Mouse (Mus musculus) liver (tissue): Measurements from ENCODE around the gene Hvcn1.
A peak's percentile ranks its signal among the peaks of the same experiment; 100 is the strongest.

Experiments
- DNase-seq: peaks from one replicate; pipeline ENCODE4 v3.0.0-alpha.2; 2020; ENCODE audit warnings: mixed read lengths

The Hvcn1 gene

DNA sequence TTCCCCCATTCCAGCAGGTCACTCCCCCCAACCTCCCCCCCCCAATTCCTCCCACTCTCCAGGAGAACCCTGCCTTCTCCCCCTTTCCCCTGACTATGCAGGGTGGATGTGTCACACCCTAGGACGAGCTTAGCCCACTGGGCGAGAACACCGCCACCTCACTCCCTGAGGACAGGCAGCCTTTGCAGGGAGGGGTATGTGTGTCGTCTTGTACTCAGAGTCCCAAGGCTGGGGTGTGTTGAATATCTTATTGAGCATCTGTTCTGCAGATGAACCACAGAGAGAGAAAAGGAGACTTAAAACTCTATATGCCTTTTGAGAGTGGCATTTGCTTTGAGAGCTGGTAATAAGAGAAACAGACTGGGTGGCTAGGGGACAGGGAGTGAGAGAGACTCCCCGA lies 30.6 kb downstream of the Hvcn1 start:
- no peak for DNase-seq

DNA sequence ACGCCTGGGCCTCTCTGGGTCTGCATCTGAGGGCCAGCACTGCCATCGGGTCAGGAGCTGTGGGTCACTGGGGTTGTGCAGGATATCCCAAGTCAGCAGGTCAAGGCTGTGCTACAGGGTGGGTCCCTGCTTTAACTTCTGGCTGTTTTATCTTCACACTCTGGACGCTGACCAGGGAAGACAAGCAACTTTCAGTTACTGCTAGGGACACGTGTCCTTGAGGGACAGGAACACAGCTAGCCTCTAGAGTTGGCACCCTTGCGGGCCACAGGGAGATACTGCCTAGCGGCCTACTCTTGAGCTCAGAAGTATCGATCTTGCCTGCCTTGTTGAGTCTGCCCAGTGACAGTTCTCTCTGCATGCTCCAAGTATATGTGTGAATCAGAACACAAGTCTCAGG lies 33.0 kb downstream of the Hvcn1 start:
- DNase-seq = no peak

DNA sequence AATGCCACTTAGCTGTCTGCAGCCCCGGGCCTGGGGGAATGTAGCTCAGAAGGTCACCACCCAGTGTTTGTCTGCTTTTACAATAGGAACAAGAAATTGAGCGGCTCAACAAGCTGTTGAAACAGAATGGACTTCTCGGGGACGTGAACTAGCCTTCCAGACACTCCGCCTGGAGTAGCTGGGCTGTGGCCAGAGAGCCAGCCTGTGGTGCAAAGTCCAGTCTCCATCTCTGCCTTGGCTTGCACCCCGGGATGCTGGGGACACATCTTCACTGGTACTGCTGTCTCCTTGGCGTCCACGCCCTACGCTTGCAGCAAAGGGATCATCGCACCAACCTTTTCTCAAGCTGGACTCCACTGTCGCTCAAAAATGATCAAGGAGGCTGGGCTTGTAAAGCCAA lies 33.9 kb downstream of the Hvcn1 start:
- DNase-seq = no peak

DNA sequence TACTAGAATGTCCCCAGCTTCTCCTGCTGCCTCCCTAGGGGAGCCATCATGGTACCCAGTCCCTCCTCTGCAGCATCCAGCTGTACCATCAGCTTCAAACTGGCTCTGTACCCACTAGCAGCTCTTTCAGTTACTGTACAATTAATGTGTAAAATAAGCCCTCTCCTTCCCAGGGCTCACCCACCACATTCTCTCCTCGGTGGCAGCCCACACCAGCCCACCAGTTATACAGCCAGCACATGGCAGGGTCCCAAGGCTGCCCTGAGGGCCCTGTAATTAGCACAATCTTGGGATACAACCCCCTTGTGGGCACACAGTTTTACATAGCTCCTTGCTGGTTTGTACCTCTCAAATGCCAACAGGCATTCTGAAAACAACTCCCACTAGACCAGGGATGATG lies 34.4 kb downstream of the Hvcn1 start:
- no peak for DNase-seq

DNA sequence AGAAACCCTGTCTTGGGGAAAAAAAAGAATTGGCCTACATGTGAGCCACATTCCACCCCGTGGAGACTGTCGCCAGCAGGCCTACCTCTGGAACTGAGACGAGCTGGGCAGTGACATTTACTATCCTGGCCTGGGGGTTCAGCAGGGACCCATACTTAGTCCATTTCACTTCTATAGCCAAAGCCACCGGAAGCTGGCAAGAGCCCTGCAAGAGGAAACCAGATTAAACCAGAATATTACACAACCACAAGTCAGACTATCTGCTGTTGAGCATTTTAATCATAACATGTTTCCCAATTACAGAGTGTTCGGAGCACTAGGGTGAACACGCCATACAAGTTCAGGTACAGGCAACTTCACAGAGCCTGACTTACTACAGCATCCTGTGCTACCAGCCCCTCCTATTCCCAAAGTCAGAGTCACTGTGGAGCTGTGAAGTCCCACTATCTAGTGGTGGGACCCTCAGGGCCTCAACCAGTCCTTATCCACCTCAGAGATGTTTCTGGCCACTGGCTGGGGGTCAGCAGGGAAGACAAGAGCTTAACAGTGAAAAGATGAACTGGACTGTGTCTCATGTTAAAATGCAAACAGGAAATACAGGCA lies 36.0 kb downstream of the Hvcn1 start:
- DNase-seq = no peak

DNA sequence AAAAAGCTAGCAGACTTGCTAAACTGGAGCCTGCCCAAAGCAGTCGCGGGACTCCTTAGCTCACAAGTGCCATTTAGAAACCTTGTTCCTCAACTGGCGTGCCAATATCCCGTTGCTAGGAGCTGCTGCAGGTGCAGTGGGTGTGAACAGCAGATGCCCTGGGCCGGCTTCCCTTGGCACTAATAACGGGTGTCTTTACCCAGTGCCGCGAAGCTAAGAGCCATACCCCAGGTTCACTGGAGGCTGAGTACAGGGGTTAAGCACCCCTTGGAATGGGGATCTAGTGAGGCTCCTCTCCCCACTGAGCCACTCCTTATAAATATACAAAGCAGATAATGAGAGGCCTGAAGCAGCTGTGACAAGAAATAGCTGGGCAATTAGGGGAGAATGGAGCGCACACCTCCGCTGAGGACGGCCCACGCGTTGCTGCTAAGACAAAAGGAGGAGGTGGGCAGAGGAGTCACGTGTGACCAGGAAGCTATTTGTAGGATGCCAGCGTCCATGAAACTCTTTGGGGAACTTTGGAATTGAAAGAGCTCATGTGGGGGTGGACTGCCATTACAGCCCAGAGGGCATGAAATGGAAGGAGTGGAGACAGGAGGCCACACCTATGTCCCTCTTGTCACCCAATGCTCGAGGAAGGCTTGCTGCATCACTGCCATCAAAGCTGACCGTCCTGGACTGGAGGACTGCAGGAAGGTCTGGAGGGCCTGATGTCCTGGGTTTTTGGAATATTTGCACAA lies 37.3 kb downstream of the Hvcn1 start:
- DNase-seq = no peak

DNA sequence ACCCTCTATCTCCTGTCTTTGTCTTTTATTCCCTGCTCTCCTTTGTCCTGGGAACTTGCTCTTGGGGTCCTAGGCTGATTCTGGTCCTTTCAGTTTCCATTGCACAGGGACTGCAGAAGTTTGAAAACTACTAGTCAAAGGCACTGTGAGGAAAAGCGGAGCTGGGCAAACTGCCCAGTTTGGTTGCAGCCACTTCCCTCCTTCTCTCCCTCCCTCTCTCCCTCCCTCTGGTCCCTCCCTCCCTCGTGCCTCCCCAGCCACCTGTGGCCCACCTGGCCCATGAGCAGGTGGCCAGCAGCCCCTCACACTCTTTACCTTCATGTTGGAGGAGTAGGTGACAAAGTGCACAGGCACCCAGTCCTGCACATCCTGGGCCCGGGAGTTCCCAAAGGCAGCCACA lies 38.6 kb downstream of the Hvcn1 start:
- DNase-seq = no peak

DNA sequence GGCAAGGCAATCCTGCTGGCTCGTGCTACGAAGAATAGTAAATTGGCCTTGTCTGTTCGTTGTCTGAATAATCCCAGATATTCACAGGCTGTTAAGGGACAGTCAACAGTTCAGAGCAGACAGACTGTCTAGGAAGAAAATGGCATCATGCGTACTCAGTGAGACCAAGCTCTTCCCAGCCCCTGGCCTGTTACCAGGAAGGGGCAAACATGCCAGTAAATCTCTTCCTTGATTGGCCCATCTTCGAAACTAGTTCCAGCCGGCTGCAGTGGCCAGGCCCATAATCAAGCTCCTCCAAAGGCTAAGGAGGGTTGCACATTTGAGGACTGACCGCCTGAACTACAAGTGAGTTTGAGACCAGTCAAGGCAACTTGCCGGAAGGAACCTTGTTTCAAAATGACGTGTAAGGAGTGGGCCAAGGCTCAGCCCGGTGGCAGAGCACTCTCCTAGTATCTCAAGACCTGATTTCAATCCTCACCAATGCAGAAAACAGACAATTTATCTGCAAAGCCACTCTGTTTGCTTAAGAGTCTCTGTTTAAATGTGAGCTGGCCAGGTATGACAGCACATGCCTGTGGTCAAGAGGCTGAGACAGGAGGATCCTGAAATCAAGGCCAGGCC lies 40.1 kb downstream of the Hvcn1 start:
- DNase-seq = no peak

DNA sequence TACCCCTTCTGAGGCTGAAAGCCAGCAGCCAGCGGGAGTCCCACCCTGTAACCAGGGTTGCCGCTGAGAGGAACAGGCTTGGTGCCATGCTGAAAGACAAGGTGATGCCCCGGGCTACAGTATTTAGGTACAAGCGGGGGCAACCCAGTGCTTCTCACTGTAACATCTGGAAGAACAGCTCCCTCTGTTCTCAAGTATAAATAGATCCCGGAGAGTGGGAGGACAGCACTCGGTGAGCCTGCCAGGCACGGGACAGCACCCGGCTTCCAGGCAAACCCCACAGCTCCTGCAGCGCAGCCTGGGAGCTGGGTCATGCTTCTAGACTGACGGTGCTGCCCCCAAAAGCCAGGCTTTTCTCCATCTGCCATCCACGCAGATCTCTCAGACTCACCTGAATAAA lies 40.9 kb downstream of the Hvcn1 start:
- DNase-seq = no peak

DNA sequence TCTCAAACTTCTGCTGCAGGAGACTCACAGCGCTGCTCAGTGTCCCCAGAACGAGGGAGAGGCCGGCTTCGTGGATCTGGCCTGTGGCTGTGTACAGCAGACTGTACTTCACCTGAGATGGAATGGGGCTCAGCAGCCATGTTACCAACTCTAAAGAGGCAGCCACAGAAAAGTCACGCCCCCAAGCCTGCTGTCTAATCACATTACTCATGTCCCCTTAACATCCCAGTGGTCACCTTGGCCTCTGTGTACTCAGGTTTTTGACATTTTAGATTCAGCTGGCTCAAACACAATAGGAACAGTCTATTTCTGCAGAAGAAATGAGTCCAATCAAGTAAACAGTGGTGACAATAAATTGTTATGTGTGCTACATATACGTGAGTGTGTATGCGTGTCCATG lies 41.3 kb downstream of the Hvcn1 start:
- no peak for DNase-seq

DNA sequence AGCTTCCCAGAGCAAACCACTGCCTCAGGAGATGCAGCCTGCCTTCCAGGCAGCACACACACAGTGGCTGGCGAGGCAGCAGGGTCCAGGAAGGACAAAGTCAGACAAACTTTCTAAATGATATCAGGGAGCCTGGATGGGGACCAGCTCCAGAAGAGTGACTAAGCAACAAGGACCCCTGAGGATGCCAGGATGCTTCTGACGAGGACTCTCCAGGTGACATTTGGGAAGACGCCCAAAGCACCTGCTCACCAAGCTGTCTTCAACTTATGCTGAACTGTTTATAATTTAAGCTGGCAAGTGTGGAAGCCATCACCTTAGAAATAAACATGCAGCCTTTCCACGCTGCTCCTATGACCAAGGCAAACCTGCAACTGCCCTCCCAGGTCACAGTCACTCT lies 42.7 kb downstream of the Hvcn1 start:
- DNase-seq = no peak

DNA sequence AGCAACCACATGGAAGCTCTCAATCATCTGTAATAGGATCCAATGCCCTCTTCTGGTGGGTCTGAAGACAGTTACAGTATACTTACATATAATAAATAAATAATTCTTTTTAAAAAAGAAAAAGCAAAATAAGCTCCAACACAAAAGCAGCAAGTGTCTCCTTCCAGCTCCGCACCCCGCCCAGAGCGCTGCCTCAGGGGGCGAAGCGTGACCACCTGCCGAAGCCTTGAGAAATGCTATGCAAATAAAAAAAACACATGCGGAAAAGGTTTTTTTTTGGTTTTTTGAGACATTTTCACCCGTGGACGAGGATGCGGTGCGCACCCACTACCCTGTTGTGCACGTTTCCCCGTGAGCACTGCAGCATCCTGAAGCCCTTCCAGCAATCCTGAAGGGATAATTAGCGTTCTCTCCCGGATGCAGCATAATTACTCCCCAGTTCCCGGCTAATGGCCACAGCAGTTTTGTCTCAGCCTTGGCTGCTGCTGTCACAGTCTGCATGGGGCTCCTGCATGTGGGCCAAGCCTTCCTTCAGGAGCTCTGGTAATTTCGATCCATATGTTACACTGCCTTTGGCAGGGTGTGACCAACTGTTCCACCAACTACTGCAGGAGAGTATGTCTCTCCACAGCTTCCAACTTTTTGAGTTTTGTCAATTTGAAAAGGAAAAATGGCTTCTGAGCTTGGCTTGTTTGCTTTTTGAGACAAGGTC lies 45.4 kb downstream of the Hvcn1 start:
- DNase-seq = no peak

DNA sequence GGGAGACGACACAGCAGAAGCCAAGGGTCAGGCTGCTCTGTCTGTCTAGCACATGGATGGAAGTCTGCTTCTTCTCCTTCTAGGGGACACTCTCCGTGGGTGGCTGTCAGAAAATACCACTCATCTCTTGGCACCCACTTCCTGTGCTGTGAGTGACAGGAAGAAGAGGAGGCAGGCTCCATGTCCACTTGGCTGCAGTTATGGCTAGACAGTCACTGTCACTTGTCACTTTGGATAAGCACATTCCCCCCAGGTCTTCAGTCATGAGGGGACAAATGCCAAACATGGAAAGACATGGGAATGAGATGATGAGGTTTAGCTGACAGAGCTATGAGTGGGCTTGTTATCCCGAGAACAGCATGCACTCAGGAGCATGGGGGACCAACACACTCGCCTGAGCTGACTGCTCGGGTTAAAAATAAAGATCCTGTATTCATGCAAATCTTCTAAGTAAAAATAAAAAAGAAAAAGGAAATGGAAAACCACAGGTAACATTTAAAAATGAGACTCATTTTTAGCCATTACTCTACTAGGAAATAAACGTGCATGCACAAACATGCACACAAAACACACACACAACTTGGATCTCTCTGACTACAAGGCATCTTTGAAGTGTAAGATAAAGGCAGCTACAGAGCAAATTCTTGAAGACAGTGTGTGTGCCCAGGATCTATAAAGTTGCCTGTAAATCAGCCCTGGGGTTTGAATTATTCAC lies 51.6 kb downstream of the Hvcn1 start:
- no peak for DNase-seq

DNA sequence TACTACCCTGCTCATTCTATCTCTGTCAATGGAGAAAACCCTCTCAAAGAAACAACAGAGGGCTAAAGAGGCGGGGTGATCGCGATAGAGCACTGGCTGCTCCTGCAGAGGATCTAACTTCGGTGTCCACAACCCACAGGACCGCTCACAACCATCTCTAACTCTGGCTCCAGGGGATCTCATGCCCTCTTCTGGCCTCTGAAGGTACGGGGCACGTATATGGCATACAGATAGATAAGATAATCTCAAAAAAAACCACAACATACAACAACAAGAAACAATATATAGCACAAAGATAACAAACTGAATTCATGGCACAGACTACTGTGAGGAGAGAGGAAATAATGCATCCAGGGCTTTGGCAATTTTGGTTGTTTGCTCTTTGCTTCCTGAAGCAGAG lies 55.5 kb downstream of the Hvcn1 start:
- peak; percentile 21 for DNase-seq

DNA sequence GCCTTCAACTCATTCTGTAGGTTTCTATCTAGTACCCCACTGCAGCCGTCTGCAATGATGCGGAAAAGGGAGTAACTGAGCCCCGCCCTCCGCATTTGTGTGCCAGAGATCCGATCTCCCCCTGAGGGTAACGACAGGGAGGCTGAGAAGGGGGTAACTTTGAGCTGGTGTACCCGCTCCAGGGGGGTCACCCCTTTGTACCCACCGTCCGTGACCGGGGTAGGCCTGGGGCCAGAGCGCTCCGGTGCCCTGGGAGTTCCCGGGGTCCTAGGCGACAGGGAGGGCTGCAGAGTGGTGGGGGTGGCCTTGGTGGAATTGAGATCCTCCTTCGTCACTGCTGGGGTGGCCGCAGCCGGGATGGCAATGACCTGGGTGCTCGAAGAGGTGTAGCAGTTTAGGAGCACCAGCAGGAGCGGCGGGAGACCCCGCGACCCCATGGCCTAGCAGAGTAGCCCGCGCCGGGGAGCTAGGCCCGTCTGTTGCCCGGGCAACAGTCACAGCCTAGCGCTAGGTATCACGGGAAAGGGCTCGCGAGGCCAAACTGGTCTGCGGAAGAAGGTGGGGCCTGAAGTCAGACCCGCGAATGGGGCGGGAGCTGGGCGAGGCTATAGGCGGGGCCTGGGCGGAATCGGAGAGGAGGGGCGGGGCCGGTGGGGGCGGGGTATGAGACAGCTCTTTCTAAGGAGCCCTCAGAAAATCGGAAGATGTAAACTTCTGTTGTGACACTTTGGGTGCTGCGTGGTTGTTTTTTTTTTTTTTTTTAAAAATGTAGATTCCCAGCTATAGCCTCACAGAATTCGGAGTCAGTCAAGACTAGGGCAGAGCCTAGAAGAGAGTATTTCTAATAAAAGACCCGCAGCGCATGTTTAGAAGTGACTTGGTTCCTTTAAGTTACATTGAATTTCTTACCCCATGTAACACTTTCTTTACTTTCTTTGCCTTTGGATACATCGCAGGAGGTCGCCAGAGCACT lies 57.6 kb downstream of the Hvcn1 start, which contains the start of gene Tctn1:
TSS of gene Tctn1 (minus strand) at position 528 of the 973 bp plus-strand sequence.
- peak; percentile 98 for DNase-seq

DNA sequence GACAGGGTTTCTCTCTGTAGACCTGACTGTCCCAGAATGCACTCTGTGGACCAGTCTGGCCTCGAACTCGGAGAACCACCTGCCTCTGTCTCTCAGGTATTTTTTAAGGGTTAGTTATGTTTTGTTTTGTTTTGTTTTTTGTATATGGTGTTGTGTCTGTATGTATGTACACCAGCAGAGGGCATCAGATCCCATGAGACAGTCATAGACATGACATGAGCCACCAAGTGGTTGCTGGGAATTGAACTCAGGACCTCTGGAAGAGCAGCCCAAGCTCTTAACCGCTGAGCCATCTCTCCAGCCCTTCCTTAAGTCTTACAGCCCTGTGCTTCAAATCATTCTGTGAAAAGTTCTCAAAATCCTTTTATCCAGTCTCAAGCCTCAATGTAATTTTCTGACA lies 58.6 kb downstream of the Hvcn1 start:
- DNase-seq = no peak

DNA sequence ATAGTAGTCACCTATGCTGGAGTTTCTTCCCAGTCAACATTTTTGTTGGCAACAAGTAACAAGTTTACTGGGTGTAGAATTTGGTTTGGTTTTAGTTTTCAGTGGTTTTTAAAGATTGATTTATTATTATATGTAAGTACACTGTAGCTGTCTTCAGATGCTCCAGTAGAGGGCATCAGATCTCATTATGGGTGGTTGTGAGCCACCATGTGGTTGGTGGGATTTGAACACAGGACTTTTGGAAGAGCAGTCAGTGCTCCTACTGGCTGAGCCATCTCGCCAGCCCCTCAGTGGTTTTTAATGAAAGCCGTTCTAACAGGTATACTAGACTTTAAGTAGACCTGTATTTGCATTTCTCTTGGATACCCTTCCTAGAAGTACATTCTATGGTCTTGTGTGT lies 59.3 kb downstream of the Hvcn1 start:
- DNase-seq = no peak

DNA sequence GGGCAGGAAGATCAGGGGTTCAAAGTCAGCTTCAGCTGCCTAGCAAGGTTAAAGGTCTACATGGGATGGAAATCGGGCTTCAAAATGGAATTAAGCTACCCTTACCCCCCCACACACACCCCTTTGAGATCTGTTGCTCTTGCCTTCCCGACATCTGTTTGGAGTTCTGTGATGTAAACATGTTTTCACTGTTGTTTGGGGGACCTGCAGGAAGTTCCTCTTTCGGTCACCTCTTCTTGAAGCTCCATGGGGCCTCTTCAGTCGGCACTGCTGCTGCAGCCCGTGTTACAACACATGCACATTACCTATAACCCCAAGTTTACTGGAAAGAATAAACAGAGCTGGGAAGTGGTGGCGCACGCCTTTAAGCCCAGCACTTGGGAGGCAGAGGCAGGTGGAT lies 60.5 kb downstream of the Hvcn1 start:
- no peak for DNase-seq

DNA sequence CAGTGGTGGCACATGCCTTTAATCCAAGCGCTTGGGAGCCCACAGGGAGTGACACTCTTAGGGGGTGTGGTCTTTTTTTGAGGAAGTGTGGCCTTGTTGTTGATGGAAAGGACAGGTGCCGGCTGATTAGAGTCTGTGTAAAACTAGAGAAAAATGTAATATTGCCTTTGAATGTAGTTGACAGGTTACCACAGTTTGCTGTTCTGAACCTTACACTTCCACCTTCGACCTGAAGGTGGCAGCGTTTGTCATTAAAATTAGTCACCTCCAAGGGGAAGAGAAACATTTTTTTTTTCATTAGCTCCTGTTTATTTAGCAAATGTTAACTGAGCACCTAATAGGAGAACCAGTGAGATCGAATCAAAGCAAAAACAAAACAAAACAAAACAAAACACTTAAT lies 61.3 kb downstream of the Hvcn1 start:
- peak; percentile 73 for DNase-seq

DNA sequence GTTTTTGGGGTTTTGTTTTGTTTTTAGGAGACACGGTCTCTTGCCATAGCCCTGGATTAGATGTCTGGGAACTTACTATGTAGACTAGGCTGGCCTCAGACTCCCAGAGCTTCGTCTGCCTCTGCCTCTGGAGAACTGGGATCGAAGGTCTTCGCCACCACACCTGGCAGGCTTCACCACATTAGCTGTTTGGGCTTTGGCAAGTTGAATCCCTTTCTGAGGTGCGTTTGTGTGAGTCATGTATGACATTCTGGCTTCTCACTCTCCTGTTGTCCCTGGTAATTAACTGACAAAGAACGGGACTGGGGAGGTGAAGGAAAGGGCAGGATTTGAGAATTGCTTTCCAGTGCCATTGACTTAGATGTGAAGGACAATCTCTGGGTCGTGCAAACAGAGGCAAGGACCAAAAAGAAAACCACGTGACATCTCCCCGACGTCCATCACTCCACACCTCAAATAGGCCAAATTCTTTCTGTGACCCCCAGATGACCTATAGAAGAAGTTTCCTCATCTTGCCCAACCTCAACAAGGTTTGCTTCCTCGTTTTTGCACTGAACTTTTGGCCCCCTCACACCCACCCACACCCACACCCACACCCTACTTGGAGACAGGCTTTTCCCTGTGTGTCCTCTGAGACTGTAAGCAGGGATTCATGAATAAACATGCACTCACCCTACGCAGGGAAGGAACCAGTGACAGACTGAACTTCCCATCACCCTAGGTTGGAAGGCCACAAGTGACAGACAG lies 62.4 kb downstream of the Hvcn1 start:
- no peak for DNase-seq

DNA sequence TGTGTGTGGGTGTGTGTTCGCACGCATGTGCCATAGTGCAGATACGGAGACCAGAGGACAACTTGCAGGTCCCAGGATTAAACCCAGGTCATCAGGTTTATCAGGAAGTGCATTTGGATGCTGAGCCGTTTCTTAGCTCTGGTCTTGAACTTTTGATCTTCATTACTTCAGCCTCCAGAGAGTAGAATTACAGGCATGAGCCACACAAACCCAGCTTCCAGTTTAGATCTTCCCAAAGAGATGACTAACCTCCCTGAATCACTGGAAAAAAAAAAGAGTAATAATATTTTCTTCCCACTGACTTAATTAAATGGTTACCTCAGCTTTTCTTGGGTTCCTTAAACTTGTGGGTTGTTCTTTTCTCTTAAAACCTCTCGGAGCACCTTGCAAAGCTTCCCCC lies 66.2 kb downstream of the Hvcn1 start:
- DNase-seq = no peak
